Mouse (Mus musculus): Measurements from ENCODE around the gene Cacna1c. TPM values are rescaled to one million over a fixed set of nuclear protein-coding genes. Genes with fewer than 3 reads are reported as not detected.

The Cacna1c gene
- polyA plus RNA-seq, 1 experiment from 2014 or later: 2.3 TPM

DNA sequence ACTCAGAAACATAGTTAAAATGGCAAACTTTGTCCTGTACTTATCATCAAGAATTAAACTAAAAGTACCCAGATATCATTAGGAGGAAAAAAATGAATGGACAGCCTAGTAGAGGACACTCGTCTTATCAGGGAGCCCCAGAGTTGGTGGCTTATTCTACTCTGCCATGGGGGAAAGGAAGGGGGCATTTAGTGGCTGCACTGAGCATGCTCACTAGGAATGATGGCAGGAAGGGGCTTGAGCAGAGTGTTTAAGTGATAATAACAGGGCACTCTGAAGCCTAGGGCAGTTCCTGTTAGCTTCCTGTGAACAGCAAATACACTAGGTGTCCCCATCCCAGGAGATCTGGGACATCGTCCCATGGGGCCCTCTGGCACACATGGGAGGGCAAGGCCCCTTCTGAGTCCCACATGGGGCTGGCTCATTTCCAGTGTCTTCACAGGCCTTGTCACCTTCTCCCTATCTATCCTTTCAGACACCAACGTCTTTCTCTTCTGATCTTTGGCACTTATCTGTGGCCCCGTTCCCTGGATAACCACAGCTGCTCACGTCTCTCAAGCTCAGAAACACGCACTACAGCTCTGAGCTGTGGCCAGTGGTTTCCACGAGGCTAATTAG lies 437.8 kb downstream of the Cacna1c start:
- peak overlapping the region; percentile 58 for H3K4me2 ChIP-seq
- no peaks in the 10 kb centered on the region for H3K27me3 ChIP-seq (replicated peaks; ENCODE audit: control insufficient read depth, insufficient read depth, low read length)
- no peaks in the 10 kb centered on the region for H3K36me3 ChIP-seq (ENCODE audit: control insufficient read depth, insufficient read depth, low read length)
- WGBS: 35% methylated on average over 7 of the region's 7 CpGs
- peak overlapping the region; percentile 41 for H3K9ac ChIP-seq (ENCODE audit: low read depth, low read length)
- H3K27ac ChIP-seq (ENCODE audit: low read depth, low read length): peak overlapping the region; percentile 97
- no peaks in the 10 kb centered on the region for H3K9me3 ChIP-seq (ENCODE audit: control insufficient read depth, low read length)
- DNase-seq (ENCODE audit: low spot score) (peak; percentile 56), ATAC-seq (replicated peaks; ENCODE audit: low FRiP score) (peak; percentile 87)
- H3K4me3 ChIP-seq (ENCODE audit: low read depth, low read length): no peak overlapping the region
- H3K4me1 ChIP-seq (replicated peaks; ENCODE audit: control insufficient read depth, insufficient read depth, low read length): peaks cover 23% of the 10 kb centered on the region

DNA sequence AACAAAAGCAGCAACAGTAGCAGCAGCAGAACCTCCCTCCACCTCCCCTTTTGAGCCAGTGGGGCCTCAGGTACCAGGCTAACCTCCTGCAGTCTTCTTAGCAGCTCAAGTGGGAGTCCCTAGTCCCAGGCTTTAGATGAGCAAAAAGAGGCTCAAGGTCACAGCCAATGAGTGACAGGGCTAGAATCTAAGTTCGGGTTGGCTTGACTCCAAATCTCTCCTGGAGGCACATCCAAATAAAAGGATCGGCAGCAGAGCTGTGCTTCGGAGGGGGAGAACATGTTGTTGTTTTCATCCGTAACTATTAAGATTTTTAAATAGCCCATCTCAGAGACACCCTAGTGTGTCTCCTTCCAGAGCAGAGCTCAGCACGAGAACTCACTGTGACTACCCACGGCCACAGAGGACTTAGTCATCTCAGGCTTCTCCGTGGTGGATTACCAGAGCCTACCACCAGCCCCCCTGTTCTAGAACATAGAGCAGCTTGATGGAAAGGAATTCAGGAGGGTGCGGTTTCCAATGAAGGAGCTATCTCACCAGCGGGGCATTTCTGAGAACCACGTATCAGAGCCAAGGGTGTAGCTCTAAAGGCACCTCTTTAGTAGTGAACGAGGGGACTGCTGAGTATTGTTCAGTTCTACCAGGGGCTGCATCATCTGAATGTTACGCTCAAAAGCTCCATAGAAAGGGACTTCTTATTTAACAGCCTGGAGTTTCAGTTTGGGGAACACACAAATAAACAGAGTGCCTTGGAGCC lies 438.5 kb downstream of the Cacna1c start:
- 60% methylated on average over 12 of the region's 12 CpGs for WGBS
- Histone ChIP-seq H3K4me3 (ENCODE audit: low read depth, low read length) (peak overlapping the region; percentile 14), H3K9ac (ENCODE audit: low read depth, low read length) (peak overlapping the region; percentile 46), H3K4me1 (replicated peaks; ENCODE audit: control insufficient read depth, insufficient read depth, low read length) (peaks cover 28% of the 10 kb centered on the region), H3K4me2 (peak overlapping the region; percentile 58), H3K36me3 (ENCODE audit: control insufficient read depth, insufficient read depth, low read length) (no peaks in the 10 kb centered on the region), H3K27ac (ENCODE audit: low read depth, low read length) (peak overlapping the region; percentile 97), H3K9me3 (ENCODE audit: control insufficient read depth, low read length) (no peaks in the 10 kb centered on the region), H3K27me3 (replicated peaks; ENCODE audit: control insufficient read depth, insufficient read depth, low read length) (no peaks in the 10 kb centered on the region)
- ATAC-seq (replicated peaks; ENCODE audit: low FRiP score): peak; percentile 89
- no peak for DNase-seq (ENCODE audit: low spot score)

DNA sequence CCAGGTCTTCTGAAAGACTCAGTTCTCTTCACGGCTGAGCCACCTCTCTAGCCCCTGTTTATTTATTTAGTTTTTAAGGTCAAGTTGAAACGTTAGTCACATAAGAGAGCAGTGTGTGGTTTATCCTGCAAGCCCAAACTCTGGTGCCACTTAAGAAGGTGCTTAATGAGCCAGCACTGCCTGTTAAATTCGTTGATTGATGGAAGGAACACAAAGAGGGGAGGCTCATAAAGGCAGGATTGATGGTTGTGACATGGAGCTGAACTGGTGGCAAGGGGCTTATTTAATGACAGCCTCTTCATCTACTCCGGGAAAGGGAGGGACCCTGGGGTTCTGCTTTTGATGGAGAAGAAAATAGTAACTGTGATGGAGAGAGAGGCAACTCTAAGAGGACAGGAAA lies 439.7 kb downstream of the Cacna1c start:
- no peaks in the 10 kb centered on the region for H3K27me3 ChIP-seq (replicated peaks; ENCODE audit: control insufficient read depth, insufficient read depth, low read length)
- no peak for DNase-seq (ENCODE audit: low spot score)

DNA sequence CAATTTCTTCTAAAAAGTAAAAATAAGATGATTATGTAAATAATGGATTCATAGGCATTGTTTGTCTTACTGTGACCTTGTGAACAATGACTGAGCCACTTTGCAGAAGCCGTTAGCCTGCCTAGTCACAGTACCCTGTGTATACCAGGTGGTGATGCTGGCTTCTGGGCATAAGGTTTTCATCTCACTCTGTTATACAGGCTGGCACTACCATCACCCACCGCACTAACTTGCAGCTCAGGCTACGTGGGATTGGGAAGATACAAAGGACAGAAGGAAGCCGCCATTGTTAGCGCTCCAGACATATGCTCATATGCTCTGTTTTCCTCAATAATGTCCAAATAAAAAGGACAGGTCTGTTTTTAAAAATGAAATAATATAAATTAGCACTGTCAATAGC lies 440.4 kb downstream of the Cacna1c start:
- Histone ChIP-seq H3K4me1 (replicated peaks; ENCODE audit: control insufficient read depth, insufficient read depth, low read length) (peaks cover 39% of the 10 kb centered on the region), H3K27ac (ENCODE audit: low read depth, low read length) (no peak overlapping the region), H3K9ac (ENCODE audit: low read depth, low read length) (no peak overlapping the region), H3K9me3 (ENCODE audit: control insufficient read depth, low read length) (no peaks in the 10 kb centered on the region), H3K36me3 (ENCODE audit: control insufficient read depth, insufficient read depth, low read length) (no peaks in the 10 kb centered on the region), H3K4me2 (no peak overlapping the region), H3K27me3 (replicated peaks; ENCODE audit: control insufficient read depth, insufficient read depth, low read length) (no peaks in the 10 kb centered on the region), H3K4me3 (ENCODE audit: low read depth, low read length) (no peak overlapping the region)
- DNase-seq (ENCODE audit: low spot score) (no peak), ATAC-seq (replicated peaks; ENCODE audit: low FRiP score) (no peak)
- WGBS: 91% methylated on average over 5 of the region's 5 CpGs

More for the DNA sequence above, 439.7 kb downstream of the Cacna1c start:
- Histone ChIP-seq H3K9ac (ENCODE audit: low read depth, low read length) (no peak overlapping the region), H3K4me3 (ENCODE audit: low read depth, low read length) (no peak overlapping the region), H3K27ac (ENCODE audit: low read depth, low read length) (peak overlapping the region; percentile 97; the same call in 1 of the 2 replicates), H3K36me3 (ENCODE audit: control insufficient read depth, insufficient read depth, low read length) (no peaks in the 10 kb centered on the region), H3K9me3 (ENCODE audit: control insufficient read depth, low read length) (no peaks in the 10 kb centered on the region), H3K4me1 (replicated peaks; ENCODE audit: control insufficient read depth, insufficient read depth, low read length) (peaks cover 37% of the 10 kb centered on the region), H3K4me2 (no peak overlapping the region; the same call in 1 of the 2 replicates)
- WGBS: 52% methylated on average over 4 of the region's 4 CpGs
- ATAC-seq (replicated peaks; ENCODE audit: low FRiP score): no peak

DNA sequence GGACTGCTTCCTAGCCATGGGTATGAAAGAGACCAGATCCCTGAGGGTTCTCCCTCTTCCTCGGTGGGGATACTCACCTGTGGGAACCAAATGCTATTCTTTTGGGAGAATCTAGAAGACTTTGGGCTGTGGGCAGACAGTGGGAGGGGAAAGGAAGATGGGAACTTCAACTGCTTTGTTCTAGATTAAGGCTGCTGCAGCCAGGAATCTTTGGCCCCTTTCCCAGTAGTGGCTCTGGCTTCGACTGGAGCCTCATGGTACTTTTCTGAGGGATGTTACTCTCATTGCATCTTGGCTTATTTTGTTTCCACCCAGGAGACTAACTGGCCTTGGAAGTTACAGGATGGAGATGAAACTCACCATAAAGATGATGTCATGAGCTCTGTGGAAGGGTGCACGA lies 441.8 kb downstream of the Cacna1c start:
- H3K9me3 ChIP-seq (ENCODE audit: control insufficient read depth, low read length): no peaks in the 10 kb centered on the region
- H3K36me3 ChIP-seq (ENCODE audit: control insufficient read depth, insufficient read depth, low read length): no peaks in the 10 kb centered on the region
- H3K4me2 ChIP-seq: no peak overlapping the region
- H3K4me3 ChIP-seq (ENCODE audit: low read depth, low read length): no peak overlapping the region
- DNase-seq (ENCODE audit: low spot score) (no peak), ATAC-seq (replicated peaks; ENCODE audit: low FRiP score) (no peak)
- no peak overlapping the region for H3K27ac ChIP-seq (ENCODE audit: low read depth, low read length)
- H3K27me3 ChIP-seq (replicated peaks; ENCODE audit: control insufficient read depth, insufficient read depth, low read length): no peaks in the 10 kb centered on the region
- WGBS: 86% methylated on average over 3 of the region's 3 CpGs
- H3K4me1 ChIP-seq (replicated peaks; ENCODE audit: control insufficient read depth, insufficient read depth, low read length): peaks cover 42% of the 10 kb centered on the region
- H3K9ac ChIP-seq (ENCODE audit: low read depth, low read length): no peak overlapping the region

DNA sequence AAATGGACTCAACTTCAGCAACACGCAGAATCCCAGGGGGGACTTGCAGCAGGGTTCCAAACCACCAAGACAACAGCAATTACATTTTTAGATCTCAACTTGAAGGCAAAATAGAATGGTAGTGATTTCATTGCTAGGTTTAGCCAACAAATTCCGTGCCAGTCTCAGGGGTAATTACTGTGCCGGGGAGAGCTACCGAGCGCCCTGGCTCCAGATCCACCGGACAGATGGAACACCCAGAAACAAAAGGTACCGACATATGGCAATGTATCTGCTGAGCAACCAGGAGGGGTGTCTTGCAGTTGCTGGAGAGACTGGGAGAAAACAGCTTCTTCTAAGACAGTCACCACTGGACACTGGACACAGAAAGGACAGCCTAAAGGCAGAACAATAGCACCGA lies 442.4 kb downstream of the Cacna1c start:
- no peaks in the 10 kb centered on the region for H3K27me3 ChIP-seq (replicated peaks; ENCODE audit: control insufficient read depth, insufficient read depth, low read length)
- no peak overlapping the region for H3K4me2 ChIP-seq
- no peaks in the 10 kb centered on the region for H3K9me3 ChIP-seq (ENCODE audit: control insufficient read depth, low read length)
- DNase-seq (ENCODE audit: low spot score) (no peak), ATAC-seq (replicated peaks; ENCODE audit: low FRiP score) (no peak)
- H3K36me3 ChIP-seq (ENCODE audit: control insufficient read depth, insufficient read depth, low read length): no peaks in the 10 kb centered on the region
- WGBS: 94% methylated on average over 8 of the region's 8 CpGs
- no peak overlapping the region for H3K4me3 ChIP-seq (ENCODE audit: low read depth, low read length)
- no peak overlapping the region for H3K9ac ChIP-seq (ENCODE audit: low read depth, low read length)
- H3K4me1 ChIP-seq (replicated peaks; ENCODE audit: control insufficient read depth, insufficient read depth, low read length): peaks cover 40% of the 10 kb centered on the region
- H3K27ac ChIP-seq (ENCODE audit: low read depth, low read length): no peak overlapping the region

DNA sequence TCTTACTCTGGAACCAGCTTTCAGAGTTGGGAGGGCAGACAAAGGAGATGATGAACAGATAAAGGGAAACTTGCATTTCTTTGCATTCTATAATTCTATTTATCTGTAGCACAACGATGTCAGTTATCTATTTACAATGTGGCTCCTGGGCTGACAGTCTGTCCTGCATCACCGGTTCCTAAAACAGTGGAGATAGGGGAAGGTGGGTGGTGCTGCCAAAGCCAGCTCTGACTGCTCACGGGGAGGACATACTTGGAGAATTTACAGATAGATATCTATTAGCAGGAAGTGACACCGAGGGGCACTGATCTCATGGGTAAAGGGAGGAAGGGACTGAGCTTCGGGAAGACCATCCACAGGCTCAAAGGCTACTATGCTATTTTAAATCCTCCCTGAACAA lies 443.2 kb downstream of the Cacna1c start:
- no peaks in the 10 kb centered on the region for H3K36me3 ChIP-seq (ENCODE audit: control insufficient read depth, insufficient read depth, low read length)
- 19% methylated on average over 5 of the region's 5 CpGs for WGBS
- peaks cover 34% of the 10 kb centered on the region for H3K4me1 ChIP-seq (replicated peaks; ENCODE audit: control insufficient read depth, insufficient read depth, low read length)
- H3K4me2 ChIP-seq: no peak overlapping the region
- no peaks in the 10 kb centered on the region for H3K27me3 ChIP-seq (replicated peaks; ENCODE audit: control insufficient read depth, insufficient read depth, low read length)
- no peak overlapping the region for H3K27ac ChIP-seq (ENCODE audit: low read depth, low read length)
- ATAC-seq (replicated peaks; ENCODE audit: low FRiP score) (peak; percentile 42; the same call in 1 of the 2 replicates), DNase-seq (ENCODE audit: low spot score) (no peak)
- H3K9me3 ChIP-seq (ENCODE audit: control insufficient read depth, low read length): no peaks in the 10 kb centered on the region
- no peak overlapping the region for H3K4me3 ChIP-seq (ENCODE audit: low read depth, low read length)
- no peak overlapping the region for H3K9ac ChIP-seq (ENCODE audit: low read depth, low read length)

DNA sequence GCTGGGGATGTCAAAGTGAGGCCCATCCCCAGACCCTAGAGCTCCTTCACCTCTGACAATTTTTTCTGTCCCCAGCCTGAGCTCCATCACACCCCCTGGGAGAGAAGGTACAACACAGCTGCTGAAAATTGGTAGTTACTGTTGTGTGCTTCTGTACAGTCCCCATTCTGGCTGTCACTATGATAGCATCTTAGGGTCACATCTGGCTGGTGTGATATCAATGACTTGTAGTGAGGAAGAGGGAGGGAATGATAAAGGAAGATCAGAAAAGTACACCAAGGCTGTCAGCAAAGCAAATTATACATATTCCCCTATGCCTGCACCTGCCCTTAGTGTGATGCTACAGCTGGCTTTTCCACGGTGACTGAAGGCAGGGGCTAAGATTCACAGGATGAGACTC lies 446.9 kb downstream of the Cacna1c start:
- Histone ChIP-seq H3K9ac (ENCODE audit: low read depth, low read length) (no peak overlapping the region), H3K27ac (ENCODE audit: low read depth, low read length) (no peak overlapping the region), H3K9me3 (ENCODE audit: control insufficient read depth, low read length) (no peaks in the 10 kb centered on the region), H3K36me3 (ENCODE audit: control insufficient read depth, insufficient read depth, low read length) (no peaks in the 10 kb centered on the region), H3K4me3 (ENCODE audit: low read depth, low read length) (no peak overlapping the region), H3K4me2 (no peak overlapping the region), H3K27me3 (replicated peaks; ENCODE audit: control insufficient read depth, insufficient read depth, low read length) (no peaks in the 10 kb centered on the region), H3K4me1 (replicated peaks; ENCODE audit: control insufficient read depth, insufficient read depth, low read length) (peaks cover 24% of the 10 kb centered on the region)
- ATAC-seq (replicated peaks; ENCODE audit: low FRiP score) (peak; percentile 73), DNase-seq (ENCODE audit: low spot score) (no peak)
- WGBS: 70% methylated on average over 1 of the region's 1 CpGs

DNA sequence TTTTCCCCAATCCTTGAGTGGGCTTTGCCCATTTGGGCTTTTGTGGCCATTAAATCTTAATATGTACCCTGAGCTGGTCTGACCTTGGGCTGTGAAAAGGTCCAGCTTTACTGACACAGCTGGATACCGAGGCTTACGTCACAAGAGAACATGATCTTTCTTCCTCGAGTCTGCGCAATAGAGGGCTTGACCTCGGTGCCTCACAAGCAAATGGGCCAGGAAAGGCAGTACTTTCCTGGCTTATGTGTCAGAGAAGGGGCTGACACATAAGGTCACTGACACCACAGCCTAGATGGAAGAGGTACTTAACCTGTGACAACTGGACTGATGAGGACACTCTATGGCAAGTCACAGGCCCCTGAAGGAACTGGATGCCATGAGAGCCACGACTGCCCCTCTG lies 453.5 kb downstream of the Cacna1c start:
- no peak overlapping the region for H3K4me2 ChIP-seq
- H3K9me3 ChIP-seq (ENCODE audit: control insufficient read depth, low read length): no peaks in the 10 kb centered on the region
- peaks cover 4% of the 10 kb centered on the region; the same call in 1 of the 2 replicates for H3K4me1 ChIP-seq (replicated peaks; ENCODE audit: control insufficient read depth, insufficient read depth, low read length)
- no peak for DNase-seq (ENCODE audit: low spot score)
- no peak overlapping the region for H3K27ac ChIP-seq (ENCODE audit: low read depth, low read length)
- no peak for ATAC-seq (replicated peaks; ENCODE audit: low FRiP score)
- H3K4me3 ChIP-seq (ENCODE audit: low read depth, low read length): no peak overlapping the region
- no peaks in the 10 kb centered on the region for H3K27me3 ChIP-seq (replicated peaks; ENCODE audit: control insufficient read depth, insufficient read depth, low read length)
- H3K36me3 ChIP-seq (ENCODE audit: control insufficient read depth, insufficient read depth, low read length): no peaks in the 10 kb centered on the region
- no peak overlapping the region for H3K9ac ChIP-seq (ENCODE audit: low read depth, low read length)
- 84% methylated on average over 6 of the region's 6 CpGs for WGBS
